Mouse (Mus musculus): Measurements from ENCODE around the gene Vmn1r158.
"Not testable (repeated sequence)": the region's sequence is repeated elsewhere in the genome, so short reads cannot be mapped to it uniquely, and the experiment has no call there.

Vmn1r158 gene

DNA sequence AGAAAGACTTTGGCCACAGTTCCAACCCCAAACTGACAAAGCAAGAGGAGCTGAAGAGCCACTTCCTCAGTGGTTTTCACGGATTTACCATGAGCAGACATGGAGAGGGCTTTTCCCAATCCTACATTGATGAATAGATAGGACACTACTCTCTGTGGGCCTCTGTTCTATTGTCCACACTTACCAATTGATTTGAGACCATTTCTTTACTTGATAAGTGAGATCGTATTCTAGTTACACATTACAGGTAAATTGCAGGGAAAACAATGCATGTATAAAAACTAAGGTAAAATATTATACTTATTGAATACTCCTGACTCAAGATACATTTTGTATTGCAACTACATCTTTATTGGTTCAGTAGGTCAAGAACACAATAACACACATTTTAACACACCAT lies at the start of gene Vmn1r158:
Gene Vmn1r158 (minus strand): TSS at position 101 of the 400 bp plus-strand sequence.
- not testable (repeated sequence) for DNase-seq (ENCODE audit: low spot score)

DNA sequence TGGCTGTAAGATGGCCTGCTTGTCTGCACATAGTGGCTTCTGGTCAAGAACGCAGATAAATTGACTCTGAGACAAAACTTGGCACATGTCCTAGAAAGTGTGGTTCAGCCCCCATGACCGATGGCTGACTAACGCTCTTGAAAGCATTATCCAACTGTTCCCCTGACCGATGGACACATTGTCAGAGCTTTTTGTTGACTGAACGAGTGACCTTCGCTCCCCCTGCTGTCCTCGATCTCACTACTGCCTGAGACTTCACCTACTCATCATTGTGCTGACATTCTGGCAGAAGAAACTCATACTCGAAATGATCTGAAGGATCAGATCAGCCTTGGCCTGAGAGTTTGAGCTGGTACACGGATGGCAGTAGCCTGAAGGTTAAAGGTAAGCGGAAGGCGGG lies 14.6 kb downstream of the Vmn1r158 start:
- DNase-seq (ENCODE audit: low spot score): not testable (repeated sequence)

DNA sequence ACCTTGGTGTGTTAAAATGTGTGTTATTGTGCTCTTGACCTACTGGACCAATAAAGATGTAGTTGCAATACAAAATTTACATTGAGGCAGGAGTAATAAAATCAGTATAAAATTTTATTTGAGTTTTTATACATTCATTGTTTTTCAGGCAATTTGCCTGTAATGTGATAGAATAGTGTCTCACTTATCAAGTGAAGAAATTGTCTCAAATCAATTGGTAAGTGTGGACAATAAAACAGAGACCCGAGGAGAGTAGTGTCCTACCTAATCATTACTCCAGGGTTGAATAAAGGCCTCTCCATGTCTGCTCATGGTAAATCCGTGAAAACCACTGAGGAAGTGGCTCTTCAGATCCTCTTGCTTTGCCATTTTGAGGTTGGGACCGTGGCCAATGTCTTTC lies 29.2 kb downstream of the Vmn1r158 start, which contains the start of gene Vmn1r157:
Gene Vmn1r157 (plus strand): TSS at position 301 of the 400 bp plus-strand sequence.
- DNase-seq (ENCODE audit: low spot score): not testable (repeated sequence)
